Mouse (Mus musculus) spleen, postnatal 36 days (tissue): ENCODE measurements around the gene Jsrp1.
A peak's percentile ranks its signal among the peaks of the same experiment; 100 is the strongest.

Experiments used
- DNase-seq, 2 experiments: peaks; one replicate each; pipeline ENCODE4 v3.0.0; 2022; ENCODE audit warnings: low spot score in 2 of 2, mixed read lengths in 1 of 2

Gene Jsrp1

GRCm38 (mm10) chr10:80813366-80813765, at the start of gene Jsrp1:
TSS of gene Jsrp1 (minus strand) at chr10:80813498.
- DNase-seq: no peak

GRCm38 (mm10) chr10:80862305-80862704, 49.0 kb upstream of the Jsrp1 start:
- DNase-seq: no peak

- peak; percentile 53 to 80 for DNase-seq
Measured at GRCm38 (mm10) chr10:80858350-80858935, 45.1 kb upstream of the Jsrp1 start.

GRCm38 (mm10) chr10:80857848-80858247, 44.5 kb upstream of the Jsrp1 start:
- DNase-seq: peak; percentile 26 to 57

GRCm38 (mm10) chr10:80857386-80857785, 44.1 kb upstream of the Jsrp1 start:
- no peak for DNase-seq

GRCm38 (mm10) chr10:80856908-80857307, 43.6 kb upstream of the Jsrp1 start:
- DNase-seq: peak; percentile 51 to 66

- DNase-seq: peak in 1 of 2 experiments; percentile 27
Measured at GRCm38 (mm10) chr10:80856267-80856666, 43.0 kb upstream of the Jsrp1 start.

- no peak for DNase-seq
Measured at GRCm38 (mm10) chr10:80855749-80856073, 42.4 kb upstream of the Jsrp1 start.

GRCm38 (mm10) chr10:80854913-80855748, 41.8 kb upstream of the Jsrp1 start, which contains the start of the genes Lsm7 and Sppl2b:
TSS of gene Lsm7 (minus strand) at chr10:80855209.
TSS of gene Sppl2b (plus strand) at chr10:80855275.
- peak; percentile 96 for DNase-seq

GRCm38 (mm10) chr10:80848571-80848970, 35.3 kb upstream of the Jsrp1 start:
- peak; percentile 75 to 80 for DNase-seq

GRCm38 (mm10) chr10:80845732-80846131, 32.4 kb upstream of the Jsrp1 start:
- DNase-seq: no peak

- no peak for DNase-seq
Measured at GRCm38 (mm10) chr10:80845055-80845693, 31.9 kb upstream of the Jsrp1 start.

- DNase-seq: no peak
Measured at GRCm38 (mm10) chr10:80843931-80844547, 30.7 kb upstream of the Jsrp1 start, which contains the start of gene Lingo3. TSS of gene Lingo3 (minus strand) at chr10:80844039.

GRCm38 (mm10) chr10:80843087-80843930, 30.0 kb upstream of the Jsrp1 start:
- DNase-seq: no peak

GRCm38 (mm10) chr10:80842334-80842733, 29.0 kb upstream of the Jsrp1 start:
- DNase-seq: no peak

- DNase-seq: no peak
Measured at GRCm38 (mm10) chr10:80841685-80842084, 28.4 kb upstream of the Jsrp1 start.

- no peak for DNase-seq
Measured at GRCm38 (mm10) chr10:80839848-80840247, 26.6 kb upstream of the Jsrp1 start.

GRCm38 (mm10) chr10:80838346-80838912, 25.1 kb upstream of the Jsrp1 start:
- DNase-seq: no peak

- no peak for DNase-seq
Measured at GRCm38 (mm10) chr10:80837827-80838226, 24.5 kb upstream of the Jsrp1 start.

- DNase-seq: no peak
Measured at GRCm38 (mm10) chr10:80836949-80837379, 23.7 kb upstream of the Jsrp1 start.

- no peak for DNase-seq
Measured at GRCm38 (mm10) chr10:80835617-80836016, 22.3 kb upstream of the Jsrp1 start.
